Mouse (Mus musculus) embryo, embryonic 9.5 days (tissue): Measurements from ENCODE around the gene Lyar.

Experiments used
- DNase-seq: peaks from one replicate; pipeline ENCODE4 v3.0.0-alpha.2; 2017; ENCODE audit errors: extremely low spot score

Lyar gene

DNA sequence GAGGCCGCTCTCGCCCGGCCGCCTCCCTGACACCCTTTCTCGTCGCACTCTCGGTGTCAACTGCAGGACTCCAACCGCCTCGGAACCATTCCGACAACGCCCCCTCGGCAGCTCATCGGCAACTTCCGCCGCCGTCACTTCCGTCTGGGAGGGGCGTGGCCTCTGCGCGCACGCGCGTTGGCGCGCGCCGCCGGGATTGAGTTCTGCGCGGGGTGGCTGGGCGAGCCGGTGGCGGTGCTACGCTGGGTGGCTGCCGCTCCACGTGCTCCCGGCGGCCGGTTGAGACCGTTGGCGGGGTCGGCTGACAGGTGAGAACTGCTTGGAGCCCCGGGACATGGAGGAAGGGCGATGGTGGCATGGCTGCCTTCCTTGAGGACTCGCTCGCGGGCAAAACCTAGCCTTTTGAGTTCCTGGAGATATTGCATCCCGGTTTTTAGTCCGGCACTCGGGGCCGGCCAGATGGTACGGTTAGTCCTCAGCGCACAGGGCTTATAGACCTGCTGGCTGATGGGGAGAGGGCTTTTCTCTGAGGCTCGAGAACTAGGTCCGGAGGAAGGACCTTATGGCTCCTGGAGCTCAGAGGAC lies at the start of gene Lyar, which contains the start of gene Zbtb49:
TSS of gene Lyar (plus strand) at position 143 of the 585 bp plus-strand sequence.
TSS of gene Zbtb49 (minus strand) at position 130 of the 585 bp plus-strand sequence.
- DNase-seq, result peak; percentile 93

DNA sequence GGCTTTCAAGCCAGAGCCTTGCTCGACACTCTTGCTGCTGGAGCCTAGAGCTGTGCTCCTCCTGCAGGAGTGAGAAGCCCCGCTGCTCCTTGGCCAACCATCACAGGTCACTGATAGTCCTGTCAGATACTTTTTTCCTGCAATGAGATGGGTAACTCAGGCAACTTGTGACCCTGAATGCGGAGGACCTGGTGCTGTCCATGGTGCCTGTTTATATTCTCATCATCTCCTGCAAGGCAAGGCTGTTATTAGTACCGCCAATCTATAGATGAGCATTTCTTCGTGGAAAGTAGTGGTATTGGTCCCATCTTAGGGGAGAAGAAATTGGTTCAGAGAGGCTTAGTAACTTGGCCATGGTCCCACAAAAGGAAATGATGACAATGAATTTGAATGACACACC lies 46.5 kb upstream of the Lyar start:
- no peak for DNase-seq

DNA sequence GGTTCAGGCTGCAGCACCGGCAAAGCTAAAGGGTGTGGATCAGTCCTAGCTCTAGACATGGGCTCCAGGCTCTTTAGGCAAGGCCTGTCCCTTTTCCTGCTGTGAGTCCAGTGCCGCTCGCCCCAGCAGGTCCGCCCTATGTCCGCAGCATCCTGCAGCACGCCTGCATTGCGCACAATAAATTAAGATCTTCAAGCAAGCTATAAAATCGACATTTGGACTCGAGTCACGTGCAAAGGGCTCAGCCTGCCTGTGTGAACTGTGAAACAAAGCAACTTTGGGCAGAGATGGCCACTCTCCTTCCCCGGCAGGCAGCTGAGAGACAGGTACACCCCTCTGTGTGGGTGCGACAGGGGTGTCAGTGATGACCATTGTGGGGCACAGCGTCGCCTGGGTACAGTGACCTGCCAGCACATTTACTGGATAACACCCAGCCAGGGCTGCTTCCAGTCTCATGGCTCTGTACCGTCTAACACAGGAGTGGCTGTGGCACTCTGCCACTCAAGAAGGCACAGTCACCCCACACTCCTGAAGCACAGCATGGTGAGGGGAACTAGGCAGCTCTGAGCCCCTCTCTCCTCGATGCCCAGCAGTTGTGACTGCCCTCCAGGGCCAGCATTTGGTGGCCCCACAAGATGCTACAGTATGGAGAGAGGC lies 45.9 kb upstream of the Lyar start:
- DNase-seq, result no peak

DNA sequence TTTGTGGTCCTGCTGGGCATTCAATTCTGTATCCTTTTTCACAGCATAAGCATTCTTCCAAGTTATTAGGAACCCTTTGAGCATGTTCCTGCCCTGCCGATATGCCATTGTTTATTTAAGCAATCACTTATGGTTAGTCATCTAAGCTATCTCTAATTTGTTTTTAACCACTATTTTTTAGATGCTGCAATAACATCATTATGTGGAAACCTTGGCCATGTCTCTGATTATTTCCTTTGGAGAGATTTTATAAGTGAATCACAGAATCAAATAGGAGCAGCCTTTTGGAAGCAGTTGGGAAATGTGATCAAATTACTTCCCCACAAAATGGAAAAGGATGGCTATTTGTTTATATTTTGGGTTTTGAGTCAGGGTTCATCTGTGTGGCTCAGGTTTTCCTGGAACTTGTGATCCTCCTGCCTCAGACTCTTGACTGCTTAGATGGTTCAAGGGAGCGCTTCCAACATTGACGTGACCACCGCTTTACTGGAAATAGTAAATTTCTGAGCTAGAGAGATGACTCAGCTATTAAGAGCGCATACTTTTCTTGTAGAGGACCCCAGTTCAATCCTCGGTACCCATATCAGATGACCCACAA lies 35.5 kb upstream of the Lyar start:
- no peak for DNase-seq

DNA sequence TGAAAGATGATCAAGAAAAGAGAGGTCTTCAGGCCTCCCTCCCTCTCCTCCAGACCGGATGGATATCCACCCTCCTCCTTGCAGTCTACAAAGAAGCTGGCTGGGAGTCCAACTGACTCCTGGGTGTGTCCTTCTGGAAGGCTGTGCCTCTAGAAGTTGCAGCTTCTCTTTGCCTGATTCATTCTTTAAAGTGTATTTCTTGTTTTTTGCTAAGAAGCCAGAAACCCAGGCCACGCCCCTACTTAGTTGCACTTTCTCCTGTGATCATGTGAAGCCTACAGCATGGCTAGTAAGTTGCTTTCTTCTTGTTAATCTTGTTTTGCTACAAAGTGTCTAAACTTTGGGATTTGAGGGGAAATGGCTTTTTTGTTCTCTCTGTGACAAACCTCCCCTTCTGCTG lies 33.3 kb upstream of the Lyar start:
- no peak for DNase-seq

DNA sequence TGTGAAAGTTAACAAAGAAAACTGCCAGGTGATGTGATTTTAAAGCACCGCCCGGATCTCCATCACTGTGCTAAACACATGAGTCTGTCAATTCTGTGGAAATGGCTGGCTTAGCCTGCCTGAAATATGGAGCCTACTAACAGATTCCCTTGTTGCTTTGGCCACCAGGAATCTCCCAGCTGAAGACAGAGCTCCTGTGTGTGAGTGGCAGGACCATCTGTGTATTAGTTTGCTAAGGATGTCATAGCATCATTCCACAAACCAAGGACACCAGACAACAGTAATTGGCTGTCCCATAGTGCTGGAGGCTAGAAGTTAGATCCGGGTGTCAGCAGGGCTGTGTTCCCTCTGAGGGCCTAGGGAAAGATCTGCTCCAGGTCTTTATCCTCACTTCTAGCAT lies 29.4 kb upstream of the Lyar start:
- DNase-seq, result no peak

DNA sequence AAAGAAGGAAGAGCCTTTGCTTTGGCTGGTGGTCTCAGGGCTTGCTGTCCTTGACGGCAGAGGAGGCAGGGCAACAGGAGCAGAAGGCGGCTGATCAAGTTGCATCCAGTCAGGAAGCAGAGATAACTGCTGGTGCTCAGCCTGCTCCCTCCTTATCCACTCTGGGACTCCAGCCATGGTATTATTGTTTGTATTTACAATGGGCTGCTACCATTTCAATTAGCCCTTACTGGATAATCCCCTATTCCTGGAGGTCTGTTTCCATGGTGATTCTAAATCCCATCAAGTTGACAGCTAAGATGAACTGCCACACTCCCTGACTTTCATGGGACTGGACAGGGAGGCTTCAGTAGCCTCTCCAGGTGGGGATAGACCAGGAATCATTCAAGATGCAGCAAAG lies 25.3 kb upstream of the Lyar start:
- no peak for DNase-seq

DNA sequence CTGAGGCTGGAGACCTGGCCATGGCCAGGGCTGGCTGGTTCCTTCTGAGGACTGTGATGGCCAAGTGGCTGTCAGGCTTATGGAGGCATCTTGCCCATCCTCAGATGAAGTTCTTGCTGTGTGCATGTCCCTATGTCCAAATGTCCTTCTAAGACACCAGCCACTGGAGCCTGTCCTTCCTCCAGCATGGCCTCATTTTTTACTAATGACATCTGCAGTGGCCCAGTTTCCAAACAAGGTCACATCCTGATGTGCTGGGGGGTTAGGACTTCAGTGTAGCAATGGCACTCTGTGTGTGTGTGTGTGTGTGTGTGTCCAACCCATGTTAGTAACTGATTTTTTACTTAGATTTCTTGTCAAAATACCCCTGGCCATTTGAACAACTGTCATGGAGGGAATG lies 24.3 kb upstream of the Lyar start:
- no peak for DNase-seq

DNA sequence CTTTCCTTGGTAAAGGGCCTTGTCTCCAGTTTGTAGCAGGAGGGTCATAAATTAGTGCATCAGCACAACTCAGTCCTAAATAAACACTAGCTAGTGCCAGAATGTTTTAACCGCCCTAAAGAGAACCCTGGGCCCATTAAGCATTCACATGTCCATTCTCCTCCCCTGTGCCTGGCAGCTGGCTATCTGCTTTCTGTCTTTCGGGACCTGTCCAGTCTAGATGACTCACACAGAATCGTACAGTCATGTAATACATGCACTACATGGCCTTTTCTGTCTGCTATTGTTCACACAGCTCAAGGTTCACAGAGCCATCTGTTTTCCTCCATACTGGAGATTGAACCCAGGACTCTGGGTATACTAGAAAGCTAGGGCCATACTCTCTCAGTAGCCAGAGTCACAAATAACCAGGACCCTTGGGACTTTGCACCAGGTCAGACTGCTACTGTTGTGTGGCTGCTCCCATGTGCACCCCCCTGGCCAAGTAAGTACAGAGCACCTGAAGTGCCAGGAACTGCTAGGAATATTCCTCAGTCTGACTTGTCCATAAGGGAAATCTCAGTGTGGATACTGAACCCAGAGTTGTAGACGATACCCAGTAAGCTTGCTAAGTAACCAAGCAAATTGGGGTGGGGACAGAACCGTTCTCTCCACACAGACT lies 23.3 kb upstream of the Lyar start:
- no peak for DNase-seq

DNA sequence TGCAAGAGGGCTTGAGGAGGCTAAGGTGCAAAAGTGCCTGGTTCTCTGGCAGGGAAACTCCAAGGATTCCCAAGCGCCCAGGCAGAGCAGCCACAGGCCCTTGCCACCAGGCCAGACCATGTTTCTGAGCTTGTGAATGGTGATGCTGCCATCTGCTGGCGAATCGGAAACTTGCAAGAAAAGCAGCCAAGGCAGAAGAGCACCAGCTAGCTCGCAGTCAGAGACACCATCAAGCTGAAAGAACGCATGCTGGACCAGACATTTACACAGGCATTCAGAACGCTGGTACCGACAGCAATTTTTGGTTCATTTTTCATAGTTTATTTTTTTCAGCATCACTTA lies 22.8 kb upstream of the Lyar start:
- DNase-seq, result peak; percentile 90

DNA sequence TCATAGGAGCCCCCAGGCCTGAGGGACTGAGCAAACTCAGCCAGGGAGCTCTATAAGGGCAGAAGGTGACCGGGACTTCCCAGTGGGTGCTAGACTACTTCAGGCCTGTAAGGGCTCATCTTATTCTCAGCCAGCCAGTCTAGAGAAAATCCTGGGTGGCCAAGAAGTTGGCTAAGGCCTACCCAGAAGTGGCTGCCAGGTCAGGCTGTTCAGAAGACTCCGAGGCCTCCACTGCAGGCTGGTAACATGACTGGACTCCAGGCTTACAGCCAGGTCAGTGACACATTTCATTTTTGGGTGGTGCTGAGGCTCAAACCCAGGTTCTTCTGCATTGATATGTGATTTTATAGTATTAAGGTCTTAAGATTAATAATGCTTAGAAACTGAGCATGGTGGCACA lies 20.6 kb upstream of the Lyar start:
- DNase-seq, result no peak

DNA sequence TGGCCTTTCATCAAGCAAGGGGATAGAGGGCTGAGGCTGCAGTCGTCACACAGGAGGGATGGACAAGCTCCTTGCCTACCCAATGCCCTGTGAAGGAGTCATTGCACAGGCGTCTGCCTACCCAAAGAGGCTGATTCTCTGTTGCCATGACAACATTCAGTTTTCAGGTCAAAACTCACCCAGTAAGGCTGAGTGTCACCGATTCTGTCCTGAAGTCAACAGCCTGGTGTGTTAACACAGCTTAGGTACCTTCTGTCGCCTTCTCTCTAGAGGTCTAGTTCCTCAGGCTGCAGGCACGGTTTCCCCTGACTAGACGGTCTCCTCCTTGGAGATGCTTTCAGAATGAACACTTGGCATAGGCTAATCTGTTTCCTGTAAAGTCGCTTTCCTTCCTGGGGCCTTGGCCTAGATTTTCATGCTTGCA lies 15.0 kb upstream of the Lyar start:
- no peak for DNase-seq

DNA sequence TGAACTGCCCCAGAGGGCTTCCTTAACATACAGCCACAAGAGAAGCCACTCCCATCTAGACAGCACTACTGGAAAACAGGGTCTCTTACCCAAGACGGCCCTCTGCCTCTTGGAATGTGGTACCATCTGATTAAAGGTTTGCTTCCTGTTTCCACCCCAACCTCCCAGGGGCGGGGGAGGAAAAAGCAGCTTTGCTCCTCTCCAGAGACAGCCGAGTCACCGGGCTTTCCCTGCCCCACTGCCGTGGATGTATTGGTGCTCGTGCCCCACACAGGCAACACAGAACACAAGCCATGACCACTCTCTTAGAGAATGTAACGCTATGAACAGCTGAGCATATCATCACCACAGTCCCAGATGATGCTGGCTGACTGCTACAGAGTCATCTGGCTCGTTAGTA lies 11.3 kb upstream of the Lyar start:
- DNase-seq, result no peak

DNA sequence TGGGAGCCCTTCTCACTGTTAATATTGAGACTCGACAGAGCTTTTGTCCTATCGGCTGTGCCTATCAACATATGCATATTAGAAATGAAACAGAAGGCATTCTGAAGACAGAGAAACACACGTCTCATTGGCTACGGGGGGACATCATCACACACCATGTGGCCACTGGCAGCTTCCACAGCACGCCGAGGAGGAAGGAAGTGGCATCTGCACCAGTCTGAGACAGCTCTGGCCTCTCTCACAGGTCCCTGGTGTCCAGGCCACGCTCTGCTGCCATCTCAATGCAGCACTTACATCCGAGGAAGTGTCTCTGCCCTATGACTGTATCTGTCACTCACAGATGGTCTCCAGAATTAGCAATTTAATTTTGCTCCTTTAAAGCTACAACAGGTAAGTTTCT lies 8.6 kb upstream of the Lyar start:
- DNase-seq, result no peak

DNA sequence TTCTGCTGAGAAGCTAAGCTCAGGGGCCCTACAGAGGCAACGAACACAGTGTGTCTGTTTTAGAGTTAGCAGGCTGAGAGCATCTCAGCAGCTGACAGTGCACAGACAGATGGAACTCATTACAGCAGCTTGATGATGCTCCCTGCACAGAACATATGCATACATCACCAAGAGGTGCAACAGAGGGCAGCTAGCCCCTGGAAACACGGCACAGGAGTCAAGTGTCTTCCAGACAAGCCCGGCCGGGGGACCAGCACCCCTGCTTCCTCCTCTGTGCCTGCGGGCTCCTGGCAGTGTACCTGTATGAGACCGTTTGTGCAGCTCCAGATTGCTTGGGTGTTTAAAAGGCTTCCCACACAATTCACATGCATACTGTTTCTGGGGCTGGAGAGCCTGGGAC lies 7.3 kb upstream of the Lyar start:
- no peak for DNase-seq

DNA sequence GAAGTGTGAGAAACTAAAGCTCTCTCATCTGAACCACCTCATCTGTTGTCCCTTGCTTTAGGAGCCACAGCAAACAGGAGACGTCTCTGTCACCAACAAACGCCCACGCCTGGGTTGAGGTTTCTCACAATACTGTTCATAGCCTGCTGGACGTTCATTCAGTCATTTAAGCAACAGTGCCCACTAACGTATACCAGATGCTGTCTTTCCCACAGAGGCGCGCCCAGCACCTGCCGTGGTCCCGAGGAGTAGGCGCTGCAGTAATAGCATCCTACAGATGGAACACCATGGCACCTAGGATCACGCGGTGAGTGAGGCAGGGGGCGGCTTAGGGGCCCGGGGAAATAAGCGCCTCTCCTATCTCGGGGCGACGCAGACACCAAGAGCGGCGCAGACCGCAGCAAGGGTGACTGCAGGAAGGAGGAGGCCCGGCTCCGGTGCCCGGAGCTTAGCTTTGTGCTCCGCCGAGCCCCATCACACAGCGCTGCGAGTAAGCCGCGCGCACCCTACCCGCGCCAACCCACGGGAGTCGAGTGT lies 431 bp upstream of the Lyar start:
- no peak for DNase-seq

DNA sequence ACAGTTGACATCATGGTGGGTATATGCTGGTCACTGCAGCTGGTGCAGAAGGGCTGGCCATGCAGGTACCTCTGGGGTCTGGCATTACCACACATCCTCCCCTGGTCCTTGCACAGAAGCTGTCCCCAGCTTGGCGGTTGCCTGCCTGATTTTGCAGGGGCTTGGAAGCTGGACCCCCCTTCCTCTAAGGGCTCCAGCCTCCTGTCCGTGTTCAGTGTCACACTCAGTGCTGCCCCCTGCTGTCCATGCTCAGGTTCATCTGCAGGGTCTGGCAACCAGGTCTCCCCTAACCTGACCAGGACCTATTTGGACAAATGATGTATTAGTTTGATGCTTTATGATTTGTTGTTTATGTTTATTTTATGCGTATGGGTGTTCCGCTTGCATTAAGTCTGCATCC lies 15.2 kb downstream of the Lyar start:
- DNase-seq, result peak; percentile 49

DNA sequence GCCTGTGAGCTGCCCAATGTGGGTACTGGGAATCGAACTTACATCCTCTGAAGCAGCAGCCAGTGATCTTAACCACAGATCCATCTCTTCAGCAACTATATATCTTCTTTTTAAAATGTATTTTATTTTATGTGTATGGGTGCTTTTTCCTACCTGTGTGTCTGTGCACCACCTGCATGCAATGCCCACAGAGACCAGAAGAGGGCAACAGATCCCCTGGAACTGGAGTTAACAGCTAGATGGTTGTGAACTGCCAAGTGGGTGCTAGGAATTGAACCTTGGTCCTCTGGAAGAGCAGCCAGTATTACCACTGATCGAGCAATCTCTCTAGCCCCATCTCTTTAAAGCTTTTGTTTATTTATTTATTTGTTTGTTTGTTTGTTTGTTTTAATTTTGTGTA lies 16.4 kb downstream of the Lyar start:
- DNase-seq, result no peak

DNA sequence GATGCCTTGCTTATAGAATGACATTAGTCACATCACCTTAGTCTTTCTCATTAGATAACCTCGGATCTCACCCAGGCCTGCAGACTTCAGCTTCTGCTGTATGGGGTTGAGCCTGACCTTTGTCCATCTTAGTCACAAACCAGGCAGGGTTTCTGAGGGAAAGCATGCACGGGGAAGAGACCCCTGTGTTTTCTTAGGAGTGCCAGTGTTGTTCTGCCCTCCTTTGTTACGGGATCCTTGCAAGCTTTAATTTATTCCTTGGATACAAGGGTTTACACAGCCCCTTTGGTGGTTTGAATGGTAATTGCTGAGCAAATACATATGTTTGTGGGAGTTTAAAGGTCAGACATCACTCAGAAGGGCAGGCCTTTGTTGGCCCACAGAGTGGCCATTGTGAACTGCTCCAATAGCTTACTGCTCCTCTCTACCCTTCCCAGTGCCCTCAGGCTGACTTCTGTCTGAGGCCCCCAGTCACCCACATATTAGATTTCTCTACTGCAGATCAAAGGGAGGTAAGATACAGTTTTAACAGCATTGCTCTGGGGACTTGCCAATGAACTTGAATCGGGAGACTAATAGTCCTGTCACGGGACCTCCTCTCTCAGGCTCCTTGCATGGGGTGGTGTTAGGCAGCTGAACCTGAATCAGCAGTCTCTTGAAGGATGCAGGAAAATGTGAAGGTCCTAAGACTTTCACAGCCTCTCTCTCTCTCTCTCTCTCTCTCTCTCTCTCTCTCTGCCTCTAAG lies 20.6 kb downstream of the Lyar start:
- DNase-seq, result peak; percentile 51

DNA sequence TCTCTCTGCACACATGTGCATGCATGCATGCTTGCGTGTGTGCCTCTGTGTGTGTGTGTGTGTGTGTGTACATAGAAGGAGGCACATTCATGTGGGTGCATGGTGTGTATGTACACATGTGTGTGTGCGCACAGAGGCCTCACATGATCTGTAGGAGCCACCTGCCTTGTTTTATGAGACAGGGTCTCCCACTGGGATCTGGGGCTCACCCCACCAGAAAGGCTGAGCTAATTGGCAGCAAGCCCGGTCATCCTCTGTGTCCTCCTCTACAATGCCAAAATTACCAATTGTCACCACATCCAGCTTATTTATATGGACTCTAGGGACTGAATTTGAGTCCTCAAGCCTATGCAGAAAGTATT lies 21.2 kb downstream of the Lyar start:
- DNase-seq, result no peak

DNA sequence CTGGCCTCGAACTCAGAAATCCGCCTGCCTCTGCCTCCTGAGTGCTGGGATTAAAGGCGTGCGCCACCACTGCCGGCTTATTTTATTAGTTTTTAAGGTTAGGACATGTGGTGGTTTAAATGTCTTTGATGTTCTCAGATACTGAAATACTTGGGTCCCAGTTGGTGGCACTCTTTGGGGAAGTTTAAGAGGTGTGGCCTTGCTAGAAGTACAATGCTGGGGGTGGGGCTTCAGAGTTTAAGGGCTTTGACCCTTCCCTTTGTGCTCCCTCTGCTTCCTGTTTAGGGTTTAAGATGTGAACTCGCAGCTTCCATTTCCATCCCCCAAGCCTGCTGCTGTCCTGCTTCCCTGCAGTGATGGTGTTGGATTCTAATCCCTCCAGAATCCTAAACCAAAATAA lies 21.7 kb downstream of the Lyar start:
- no peak for DNase-seq

DNA sequence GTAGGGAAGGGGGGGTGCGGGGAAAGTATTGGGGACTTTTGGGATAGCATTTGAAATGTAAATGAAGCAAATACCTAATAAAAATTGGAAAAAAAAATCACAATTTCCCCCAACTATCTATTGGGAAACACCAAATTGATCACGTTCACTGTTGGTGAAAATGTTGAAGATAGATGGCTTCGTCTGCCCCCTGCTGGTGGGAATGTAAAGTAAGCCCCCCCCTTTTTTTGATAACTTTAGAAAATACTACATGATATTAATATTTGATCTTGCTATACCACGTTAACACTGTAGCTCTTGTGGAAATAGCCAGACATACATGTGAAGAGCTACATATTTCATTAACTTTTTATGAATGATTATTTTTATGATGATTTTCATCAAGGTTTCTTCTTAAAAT lies 34.9 kb downstream of the Lyar start:
- no peak for DNase-seq
